Mouse (Mus musculus) small intestine, adult 2 months (tissue): ENCODE results near the gene Rap1gap2.

Source experiments
- CTCF ChIP-seq: fragments of 200-500 bp; IDR thresholded peaks from 2 replicates; pipeline ENCODE4 v1.5.1; 2012; ENCODE audit warnings: low read depth, mild to moderate bottlenecking, control low read depth, inconsistent platforms, low read length, moderate library complexity, mixed read lengths; ENCODE audit not compliant: insufficient replicate concordance, insufficient read length; ENCODE audit errors: extremely low read depth
- POLR2A ChIP-seq: fragments of 200-500 bp; IDR thresholded peaks from 2 replicates; pipeline ENCODE4 v1.6.1; 2012; ENCODE audit warnings: low read depth, mild to moderate bottlenecking, control low read depth, inconsistent platforms, low read length, moderate library complexity

DNA sequence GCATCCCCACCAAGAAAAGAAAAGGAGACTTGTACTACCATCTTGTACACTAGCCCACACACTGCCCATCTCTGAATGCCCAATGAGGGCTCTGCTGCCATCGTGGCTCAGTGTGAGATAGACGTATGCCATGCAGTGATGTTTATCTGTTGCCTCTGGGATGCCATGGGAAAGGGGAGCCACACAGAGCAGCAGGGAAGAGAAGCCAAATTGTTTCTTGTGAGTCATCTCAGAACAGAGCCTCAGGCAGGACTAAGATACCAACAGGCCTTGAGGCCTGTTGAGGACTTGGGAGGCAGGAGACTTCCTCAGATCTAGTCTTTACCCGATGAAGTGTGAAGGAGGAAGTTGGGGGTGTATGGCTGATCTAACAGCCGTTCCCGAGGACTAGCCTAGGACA, 126.8 kb downstream of the Rap1gap2 start:
- no peak for TF ChIP-seq CTCF
- no peak for TF ChIP-seq POLR2A
